Mouse (Mus musculus) liver, embryonic 15.5 days (tissue): ENCODE results near the gene Appl1. TPM values are rescaled to one million over a fixed set of nuclear protein-coding genes. Genes with fewer than 3 reads are reported as not detected.

Source experiments
- polyA plus RNA-seq: library from polyadenylated mRNA; unstranded; fragments of >200 nt; fragmentation: Nextera tagmentation; extraction: Ambion mirVana; gene quantifications from 2 replicates; pipeline ENCODE4 v1.2.1, GENCODE M21; 2015

The Appl1 gene
- polyA plus RNA-seq, 1 experiment from 2014 or later, result 8.3 TPM

Other genes starting within 250 kb of the Appl1 start
- gene Asb14, start 76.7 kb downstream of the Appl1 start, polyA plus RNA-seq, result not detected in 2 replicates
- gene Hesx1, start 23.2 kb upstream of the Appl1 start, polyA plus RNA-seq, result 6.1 and 7.0 TPM in 2 replicates
- gene Il17rd, start 67.7 kb upstream of the Appl1 start, polyA plus RNA-seq, result 0.14 and 0.16 TPM in 2 replicates
- gene Arhgef3, start 143.7 kb upstream of the Appl1 start, polyA plus RNA-seq, result 6.6 and 8.2 TPM in 2 replicates